In genomic region chr3:100805925-100806324, GRCm38 (mm10) we compare ENCODE assay signal across 28 mouse cellular contexts. TPM values are rescaled to one million over a fixed set of nuclear protein-coding genes. Genes with fewer than 3 reads are reported as not detected.
DNase-seq lines count a peak whose midpoint lies in the region; ATAC-seq and TF ChIP-seq lines count a peak whose summit lies in the region.
"Had no signal": no experiment of that assay in that cellular context is flagged by ENCODE, and none has a peak within 500 bp of the region (broad histone marks: within the 10 kb centered on the region; RNA-seq: fewer than 3 reads in every experiment).

No protein-coding gene starts in this region.

- TF ChIP-seq EP300 in heart, adult 2 months (IDR thresholded peaks at IDR 0.05; ENCODE audit: insufficient read depth, low read depth, low read length) = no peak
- no peak for TF ChIP-seq EP300 in heart, postnatal 0 days (IDR thresholded peaks at IDR 0.05; ENCODE audit: low read depth)
- TF ChIP-seq EP300 in lung, postnatal 0 days (IDR thresholded peaks at IDR 0.05) = no peak

- no peak overlapping the region for H3K4me3 ChIP-seq in heart, embryonic 10.5 days
- no peak overlapping the region for H3K4me3 ChIP-seq in heart, adult 2 months
- H3K4me3 ChIP-seq in heart, postnatal 0 days (ENCODE audit: low read depth, low read length) = no peak overlapping the region
- H3K4me3 ChIP-seq in lung, postnatal 0 days (ENCODE audit: low read depth, low read length) = no peak overlapping the region
- H3K4me3 ChIP-seq: forebrain, embryonic 10.5 days; forebrain, embryonic 13.5 days; heart, embryonic 15.5 days; hindbrain, embryonic 12.5 days had no signal

- peak overlapping the region; percentile 29; the same call in 1 of the 2 replicates for H3K27ac ChIP-seq in heart, embryonic 10.5 days
- H3K27ac ChIP-seq in heart, adult 2 months = no peak overlapping the region
- H3K27ac ChIP-seq in heart, postnatal 0 days (ENCODE audit: low read depth) = no peak overlapping the region
- H3K27ac ChIP-seq in lung, postnatal 0 days (ENCODE audit: low read length) = no peak overlapping the region
- H3K27ac ChIP-seq: forebrain, embryonic 10.5 days; forebrain, embryonic 13.5 days; heart, embryonic 15.5 days; hindbrain, embryonic 12.5 days had no signal

- no peak for ATAC-seq in heart, postnatal 0 days (ENCODE audit: insufficient read depth, low read depth)
- ATAC-seq in lung, postnatal 0 days = peak; percentile 63
- ATAC-seq: CD4-positive, CD25-positive, alpha-beta regulatory T cell, adult 4 months; forebrain, embryonic 13.5 days; forebrain, embryonic 16.5 days; inflammation-experienced regulatory T-cells, adult 6 months; intestine, embryonic 16.5 days had no signal

- no peaks in the 10 kb centered on the region for H3K27me3 ChIP-seq in heart, embryonic 10.5 days (ENCODE audit: insufficient read depth, poor library complexity, severe bottlenecking)
- H3K27me3 ChIP-seq in heart, adult 2 months (ENCODE audit: control insufficient read depth, insufficient read depth, low read length) = no peaks in the 10 kb centered on the region
- H3K27me3 ChIP-seq in heart, postnatal 0 days (ENCODE audit: control insufficient read depth, insufficient read depth, low read length) = no peaks in the 10 kb centered on the region
- no peaks in the 10 kb centered on the region for H3K27me3 ChIP-seq in lung, postnatal 0 days (replicated peaks; ENCODE audit: insufficient read depth, low read length)
- H3K27me3 ChIP-seq: forebrain, embryonic 13.5 days; heart, embryonic 15.5 days; hindbrain, embryonic 12.5 days had no signal

- H3K9me3 ChIP-seq in heart, embryonic 10.5 days = no peaks in the 10 kb centered on the region
- H3K9me3 ChIP-seq in heart, postnatal 0 days (replicated peaks; ENCODE audit: control insufficient read depth, low read length) = no peaks in the 10 kb centered on the region
- no peaks in the 10 kb centered on the region for H3K9me3 ChIP-seq in lung, postnatal 0 days (ENCODE audit: low read length)
- H3K9me3 ChIP-seq: forebrain, embryonic 10.5 days; forebrain, embryonic 13.5 days; heart, embryonic 15.5 days; hindbrain, embryonic 12.5 days had no signal

- no peaks in the 10 kb centered on the region for H3K36me3 ChIP-seq in heart, embryonic 10.5 days
- no peaks in the 10 kb centered on the region for H3K36me3 ChIP-seq in heart, adult 2 months (ENCODE audit: control insufficient read depth, insufficient read depth, low read length)
- H3K36me3 ChIP-seq in heart, postnatal 0 days (replicated peaks; ENCODE audit: control insufficient read depth, insufficient read depth, low read length) = no peaks in the 10 kb centered on the region
- H3K36me3 ChIP-seq in lung, postnatal 0 days (ENCODE audit: insufficient read depth, low read length) = no peaks in the 10 kb centered on the region
- H3K36me3 ChIP-seq: forebrain, embryonic 10.5 days; heart, embryonic 15.5 days; hindbrain, embryonic 12.5 days had no signal

- WGBS in heart, embryonic 10.5 days = 61% methylated on average over 6 of the region's 6 CpGs
- 67% methylated on average over 6 of the region's 6 CpGs for WGBS in heart, adult 2 months
- WGBS in heart, postnatal 0 days = 46% methylated on average over 6 of the region's 6 CpGs
- 31% methylated on average over 6 of the region's 6 CpGs for WGBS in lung, postnatal 0 days

- no peak for DNase-seq in heart, embryonic 10.5 days (ENCODE audit: low spot score)
- no peak for DNase-seq in heart, adult 2 months
- DNase-seq in heart, postnatal 0 days (ENCODE audit: low spot score) = peak; percentile 30
- no peak for DNase-seq in heart, adult 8-10 months (ENCODE audit: low spot score)
- peak; percentile 26 for DNase-seq in lung, postnatal 0 days (ENCODE audit: low spot score)
- DNase-seq in lung, postnatal 4 days = no peak
- DNase-seq: adrenal gland, adult 8-10 months; adrenal gland, postnatal 36 days; cerebellum, adult 18-20 months; cerebellum, adult 9-10 months; cerebellum, postnatal 14 days; gastrocnemius, postnatal 10 days; gastrocnemius, postnatal 36 days; heart, postnatal 14 days; kidney, adult 18-20 months had no signal

- H3K9ac ChIP-seq in heart, adult 2 months (ENCODE audit: low read depth, low read length) = no peak overlapping the region
- H3K9ac ChIP-seq in heart, postnatal 0 days (replicated peaks; ENCODE audit: low read depth, low read length) = no peak overlapping the region
- no peak overlapping the region for H3K9ac ChIP-seq in lung, postnatal 0 days (replicated peaks; ENCODE audit: low read depth)
- H3K9ac ChIP-seq: forebrain, embryonic 13.5 days; heart, embryonic 15.5 days; hindbrain, embryonic 12.5 days had no signal

- H3K4me2 ChIP-seq in heart, postnatal 0 days (ENCODE audit: low read depth, low read length) = no peak overlapping the region
- H3K4me2 ChIP-seq in lung, postnatal 0 days (replicated peaks; ENCODE audit: low read depth, low read length) = no peak overlapping the region
- H3K4me2 ChIP-seq: forebrain, embryonic 13.5 days; heart, embryonic 15.5 days; hindbrain, embryonic 12.5 days had no signal

- no peaks in the 10 kb centered on the region for H3K79me2 ChIP-seq in heart, adult 2 months (replicated peaks; ENCODE audit: control insufficient read depth, insufficient read depth, low read length)

- TF ChIP-seq POLR2A in heart, adult 2 months (IDR thresholded peaks at IDR 0.05; ENCODE audit: insufficient read depth, low read depth, low read length) = no peak

- intact Hi-C loops in heart, adult 2 months (cut with DNase I) = no loop called here

- no peak for TF ChIP-seq CTCF in heart, adult 2 months (IDR thresholded peaks at IDR 0.05)
- TF ChIP-seq CTCF in heart, postnatal 0 days (IDR thresholded peaks at IDR 0.05; ENCODE audit: low read depth) = no peak
- TF ChIP-seq CTCF in lung, postnatal 0 days (IDR thresholded peaks at IDR 0.05) = no peak

- H3K4me1 ChIP-seq in heart, embryonic 10.5 days = 0 out of 2 replicates have a peak, but pooled peaks cover 7% of the 10 kb centered on the region
- H3K4me1 ChIP-seq in heart, adult 2 months (ENCODE audit: control insufficient read depth, insufficient read depth, low read length) = no peaks in the 10 kb centered on the region; the same call in none of the 2 replicates
- no peaks in the 10 kb centered on the region for H3K4me1 ChIP-seq in heart, postnatal 0 days (ENCODE audit: control insufficient read depth, insufficient read depth)
- no peaks in the 10 kb centered on the region for H3K4me1 ChIP-seq in lung, postnatal 0 days (ENCODE audit: insufficient read depth, low read depth, low read length)
- H3K4me1 ChIP-seq: forebrain, embryonic 10.5 days; hindbrain, embryonic 12.5 days had no signal

RNA-seq across cellular contexts. Expression of gene Vtcn1, which starts 19.3 kb away (rescaled TPM):
- 0.05 TPM in 2 replicates for polyA plus RNA-seq in heart, embryonic 10.5 days (2016; fragmentation: Nextera tagmentation; extraction: Ambion mirVana)
- under 1 TPM; 0.32 to 0.44 TPM for total RNA-seq in heart, adult 2 months (2021)
- 0.41 and 0.92 TPM in 2 replicates for polyA plus RNA-seq in heart, adult 2 months (2012; rRNA removed)
- total RNA-seq in heart, postnatal 0 days (2014; rRNA removed; ENCODE audit: low replicate concordance) = 0.27 and 1.2 TPM in 2 replicates
- polyA plus RNA-seq in heart, postnatal 0 days (2015; fragmentation: Nextera tagmentation; extraction: Ambion mirVana) = 0.30 and 0.36 TPM in 2 replicates
- total RNA-seq in heart, adult 8-10 months (2022) = under 1 TPM; 0.22 to 0.75 (median 0.38) TPM
- 0.81 and 0.89 TPM in 2 replicates for polyA plus RNA-seq in lung, postnatal 0 days (2015; fragmentation: Nextera tagmentation; extraction: Ambion mirVana)
- total RNA-seq: granulocyte monocyte progenitor cell, adult 5-6 weeks; hematopoietic stem cell, adult 5-6 weeks; MEL had no signal
- polyA plus RNA-seq: CD4-positive, CD25-positive, alpha-beta regulatory T cell, adult 4 months; embryonic facial prominence, embryonic 11.5 days; forebrain, embryonic 10.5 days; forebrain, embryonic 13.5 days; forebrain, embryonic 16.5 days; hindbrain, embryonic 16.5 days; inflammation-experienced regulatory T-cells, adult 6 months had no signal

Comparison
In these comparisons a context has a peak if more than half of its experiments do, and no peak if none do; other contexts are left out.
1. DNase-seq: peak in heart, postnatal 0 days (single experiment) and lung, postnatal 0 days (single experiment); none in heart, embryonic 10.5 days (single experiment), heart, adult 2 months (0 of 2), heart, adult 8-10 months (single experiment) and lung, postnatal 4 days (0 of 2).